Mouse (Mus musculus) forebrain, embryonic 12.5 days (tissue): ENCODE measurements at regions not wholly inside any gene's neighbourhood (a gene's known extent, or its start where the extent isn't known, plus 50 kb on each side); places are given as distances from the start of the nearest gene placed in this dataset.

ENCODE experiments used
- ATAC-seq: fragments of 200-750 bp; cut with Nextera tagmentation; 2 replicates; pipeline ENCODE4 v1.8.0; 2017; ENCODE audit warnings: moderate TSS enrichment; ENCODE audit not compliant: low FRiP score
- H3K27ac ChIP-seq: fragments of 300-500 bp; sonication (generic); 2 replicates; pipeline ENCODE4 v1.5.1; 2016; ENCODE audit warnings: mild to moderate bottlenecking
- H3K27me3 ChIP-seq: fragments of 300-500 bp; sonication (generic); 2 replicates; pipeline ENCODE4 v1.6.1; 2016; ENCODE audit warnings: mild to moderate bottlenecking
- H3K36me3 ChIP-seq: fragments of 300-500 bp; sonication (generic); replicated peaks from 2 replicates; pipeline ENCODE4 v1.6.1; 2016; ENCODE audit warnings: mild to moderate bottlenecking
- H3K4me1 ChIP-seq: fragments of 300-500 bp; sonication (generic); 2 replicates; pipeline ENCODE4 v1.6.1; 2016
- H3K4me2 ChIP-seq: fragments of 300-500 bp; sonication (generic); 2 replicates; pipeline ENCODE4 v1.6.1; 2016; ENCODE audit warnings: mild to moderate bottlenecking, moderate library complexity
- H3K4me3 ChIP-seq: fragments of 300-500 bp; sonication (generic); replicated peaks from 2 replicates; pipeline ENCODE4 v1.5.1; 2016; ENCODE audit warnings: mild to moderate bottlenecking
- H3K9ac ChIP-seq: fragments of 300-500 bp; sonication (generic); 2 replicates; pipeline ENCODE4 v1.6.1; 2016; ENCODE audit warnings: mild to moderate bottlenecking
- H3K9me3 ChIP-seq: fragments of 300-500 bp; sonication (generic); 2 replicates; pipeline ENCODE4 v1.6.1; 2016
- WGBS: fragments of 180-500 bp; shearing (Covaris S2); methylation state at CpG from one replicate; pipeline ENCODE4 v1.1.7; 2016; 5-methylcytosine and 5-hydroxymethylcytosine counted together

DNA sequence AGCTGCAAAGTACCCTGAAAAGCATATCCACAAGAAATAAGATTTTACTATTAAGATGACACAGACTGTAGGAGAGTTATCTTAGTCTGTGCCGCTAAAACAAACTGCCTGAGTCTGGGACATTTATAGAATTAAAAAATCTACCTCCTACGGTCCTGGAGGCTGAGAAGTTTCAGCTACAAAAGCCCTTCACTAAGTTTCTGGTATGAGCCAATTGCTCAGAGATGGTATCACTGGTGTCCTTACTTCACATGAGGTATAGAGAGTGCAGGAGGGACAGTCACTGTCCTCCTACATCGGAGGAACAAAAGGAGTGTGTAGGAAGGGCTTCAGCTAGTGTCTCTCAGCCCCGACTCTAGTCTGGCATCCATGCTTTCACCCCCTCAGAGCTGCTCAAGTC, 127.1 kb upstream of the Pum3 start:
- H3K4me1 ChIP-seq = no peaks in the 10 kb centered on the region
- no peak overlapping the region for H3K9ac ChIP-seq
- H3K9me3 ChIP-seq = no peaks in the 10 kb centered on the region
- no peak overlapping the region for H3K4me3 ChIP-seq
- no peak for ATAC-seq
- H3K36me3 ChIP-seq = no peaks in the 10 kb centered on the region
- H3K27me3 ChIP-seq = no peaks in the 10 kb centered on the region
- no peak overlapping the region for H3K4me2 ChIP-seq
- no peak overlapping the region for H3K27ac ChIP-seq
- 89% methylated on average over 4 of the region's 4 CpGs for WGBS

DNA sequence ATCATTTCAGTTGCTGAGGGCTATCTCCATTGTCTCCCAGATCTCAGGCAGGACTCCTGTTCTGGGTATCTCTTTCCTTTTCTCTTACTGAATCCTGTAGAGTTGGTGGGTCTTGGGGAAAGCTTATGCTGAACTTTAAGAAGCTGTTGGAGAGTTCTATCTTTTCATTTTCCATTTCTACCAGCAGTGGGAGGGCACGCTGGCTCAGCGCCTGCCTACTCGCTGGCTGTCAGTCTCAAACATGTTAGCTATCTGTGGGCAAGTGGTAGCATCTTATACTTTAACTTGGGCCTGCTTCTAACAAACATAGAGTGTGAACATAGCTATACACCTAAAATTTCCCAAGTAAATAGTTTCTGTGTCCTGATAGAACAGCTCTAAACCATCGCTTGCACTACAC, 125.2 kb upstream of the Pum3 start:
- Histone ChIP-seq H3K9ac (no peak overlapping the region), H3K27ac (no peak overlapping the region), H3K4me3 (no peak overlapping the region), H3K36me3 (no peaks in the 10 kb centered on the region), H3K9me3 (no peaks in the 10 kb centered on the region), H3K4me2 (no peak overlapping the region), H3K27me3 (no peaks in the 10 kb centered on the region), H3K4me1 (no peaks in the 10 kb centered on the region)
- ATAC-seq = no peak
- 96% methylated on average over 4 of the region's 4 CpGs for WGBS

DNA sequence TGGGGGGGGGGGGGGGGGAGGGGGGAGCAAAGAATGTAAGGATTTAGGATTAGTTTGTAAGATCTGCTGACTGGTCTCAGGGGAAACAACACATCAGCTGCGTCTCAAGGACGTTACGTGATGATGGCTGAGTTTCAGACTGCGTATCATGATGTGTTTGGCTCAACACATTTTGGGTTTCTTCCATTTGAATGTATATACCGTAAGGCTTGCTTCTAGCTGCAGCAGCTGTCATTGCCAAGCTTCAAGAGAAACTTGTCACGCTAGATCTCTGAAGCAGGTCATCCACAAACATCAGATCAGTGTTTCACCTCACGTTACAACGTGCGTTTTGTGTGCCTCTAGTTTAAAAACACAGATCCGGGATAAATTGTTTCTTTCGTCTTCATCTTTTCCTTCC, 123.6 kb upstream of the Pum3 start:
- H3K27ac ChIP-seq = no peak overlapping the region
- H3K4me2 ChIP-seq = no peak overlapping the region
- no peaks in the 10 kb centered on the region for H3K27me3 ChIP-seq
- no peaks in the 10 kb centered on the region for H3K9me3 ChIP-seq
- 83% methylated on average over 11 of the region's 11 CpGs for WGBS
- ATAC-seq = no peak
- no peak overlapping the region for H3K4me3 ChIP-seq
- H3K36me3 ChIP-seq = no peaks in the 10 kb centered on the region
- no peaks in the 10 kb centered on the region for H3K4me1 ChIP-seq
- H3K9ac ChIP-seq = no peak overlapping the region

DNA sequence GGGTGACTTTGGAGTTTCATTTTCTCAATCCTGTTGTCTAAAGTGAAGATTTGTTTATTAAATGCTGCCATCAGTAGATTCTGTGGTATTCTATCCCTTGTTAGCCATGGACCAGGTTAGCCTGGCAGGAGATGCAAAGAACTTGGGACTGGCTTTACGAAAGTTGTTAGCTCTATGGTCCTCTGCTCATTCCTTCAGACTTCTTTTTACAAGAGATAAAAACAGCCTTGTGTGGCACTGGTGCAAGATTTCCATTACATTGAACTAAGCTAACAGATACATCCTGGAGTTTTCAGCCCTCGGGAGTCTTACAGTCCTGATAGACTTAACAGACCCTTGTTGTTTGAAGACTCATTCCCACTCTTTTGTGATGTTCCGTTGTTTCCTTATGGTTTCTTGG, 108.1 kb upstream of the Pum3 start:
- H3K27me3 ChIP-seq = no peaks in the 10 kb centered on the region
- no peak overlapping the region for H3K4me2 ChIP-seq
- H3K4me3 ChIP-seq = no peak overlapping the region
- H3K9ac ChIP-seq = no peak overlapping the region
- 90% methylated on average over 3 of the region's 3 CpGs for whole genome bisulfite sequencing
- no peaks in the 10 kb centered on the region for H3K36me3 ChIP-seq
- H3K27ac ChIP-seq = no peak overlapping the region
- H3K4me1 ChIP-seq = peaks cover 7% of the 10 kb centered on the region; the same call in 1 of the 2 replicates
- no peak for ATAC-seq
- H3K9me3 ChIP-seq = no peaks in the 10 kb centered on the region

DNA sequence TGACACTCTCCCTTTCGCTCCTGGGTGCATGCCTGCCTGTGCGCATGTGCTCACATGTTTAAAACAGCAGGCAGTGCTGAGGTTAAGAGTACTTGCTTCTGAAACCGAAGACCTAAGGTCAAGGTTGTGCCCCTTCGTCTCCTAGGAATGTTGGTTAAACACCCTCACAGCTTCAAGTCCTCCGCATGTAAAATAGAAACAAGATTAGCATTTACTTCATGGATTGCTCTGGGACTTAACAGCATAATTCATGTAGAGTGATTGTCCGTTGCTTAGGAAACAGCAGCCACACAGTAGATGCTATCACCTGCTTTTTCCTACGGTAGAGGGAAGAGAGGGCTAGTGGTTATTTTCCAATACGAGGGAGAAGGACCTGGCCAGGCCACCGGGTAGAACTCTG, 107.4 kb upstream of the Pum3 start:
- 68% methylated on average over 9 of the region's 9 CpGs for WGBS
- H3K9ac ChIP-seq = no peak overlapping the region
- no peaks in the 10 kb centered on the region for H3K36me3 ChIP-seq
- H3K4me1 ChIP-seq = peaks cover 7% of the 10 kb centered on the region; the same call in 1 of the 2 replicates
- no peak for ATAC-seq
- no peaks in the 10 kb centered on the region for H3K9me3 ChIP-seq
- H3K4me2 ChIP-seq = no peak overlapping the region
- no peak overlapping the region for H3K4me3 ChIP-seq
- H3K27me3 ChIP-seq = no peaks in the 10 kb centered on the region
- no peak overlapping the region for H3K27ac ChIP-seq

DNA sequence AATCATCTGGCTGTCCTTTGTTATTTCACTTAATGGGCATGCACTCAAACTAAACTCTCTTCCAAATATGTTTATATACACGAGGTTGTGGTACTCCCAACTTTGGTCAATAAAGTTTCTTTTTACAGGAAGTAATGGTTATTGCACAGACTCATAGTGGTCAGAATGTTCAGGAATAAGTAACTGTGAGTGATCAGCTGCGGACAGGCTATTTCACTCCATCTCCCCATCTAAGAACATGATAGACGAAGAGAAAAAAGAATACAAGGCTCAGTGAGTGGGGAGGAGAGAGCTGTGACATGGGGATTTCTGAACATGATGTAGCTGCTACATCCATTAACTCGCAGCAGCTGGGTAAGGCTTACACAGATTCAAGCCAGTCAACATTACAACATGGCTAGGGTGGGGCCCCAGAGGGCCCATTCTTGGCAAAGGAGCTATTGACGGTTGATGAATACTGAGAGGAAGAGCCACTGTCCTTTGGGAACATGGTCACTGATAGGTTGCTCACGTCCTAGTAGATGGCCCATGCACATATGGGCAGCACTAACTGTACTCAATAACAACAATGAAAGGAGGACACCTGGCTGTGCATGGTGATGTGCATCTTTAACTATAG, 98.4 kb upstream of the Pum3 start:
- Histone ChIP-seq H3K4me3 (no peak overlapping the region), H3K36me3 (no peaks in the 10 kb centered on the region), H3K4me2 (no peak overlapping the region), H3K9me3 (no peaks in the 10 kb centered on the region), H3K4me1 (no peaks in the 10 kb centered on the region), H3K27ac (no peak overlapping the region), H3K27me3 (no peaks in the 10 kb centered on the region), H3K9ac (no peak overlapping the region)
- 91% methylated on average over 6 of the region's 6 CpGs for WGBS
- no peak for ATAC-seq

DNA sequence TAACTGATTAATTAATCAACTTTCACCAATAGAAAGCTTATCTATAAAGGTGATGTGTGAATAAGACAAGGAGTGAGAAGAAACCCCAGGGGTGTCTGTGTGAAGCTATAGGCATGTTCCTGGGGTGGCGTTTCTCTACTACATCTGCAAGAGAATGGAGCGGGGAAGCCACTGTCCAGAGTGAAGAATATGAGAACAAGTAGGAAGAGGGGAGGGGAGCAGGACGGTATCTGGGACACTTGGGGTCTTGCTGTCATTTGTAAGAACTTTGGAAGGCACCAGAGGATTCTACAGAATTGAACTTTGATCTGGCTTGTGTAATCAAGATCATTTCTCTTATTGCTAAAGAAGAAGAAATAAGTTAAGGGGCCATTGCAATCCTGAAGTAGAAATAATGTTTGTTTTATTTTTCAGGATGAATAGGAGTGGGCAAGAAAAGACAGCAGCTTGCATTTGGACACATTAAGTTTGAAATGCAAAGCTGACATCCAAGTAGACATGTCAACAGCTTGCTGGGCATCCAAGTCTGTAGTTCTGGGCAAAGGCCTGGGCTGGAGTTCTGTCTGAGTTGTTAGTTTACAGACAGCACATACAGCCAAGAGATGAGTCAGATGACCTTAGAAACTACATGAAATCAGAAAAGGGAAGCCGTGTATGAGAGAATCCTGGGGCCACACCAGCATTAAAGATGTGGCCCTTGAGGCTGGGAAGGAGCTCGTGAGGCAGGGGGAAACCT, 89.9 kb upstream of the Pum3 start:
- Histone ChIP-seq H3K4me1 (no peaks in the 10 kb centered on the region), H3K9ac (no peak overlapping the region), H3K9me3 (no peaks in the 10 kb centered on the region), H3K27me3 (no peaks in the 10 kb centered on the region), H3K4me3 (no peak overlapping the region), H3K27ac (no peak overlapping the region), H3K4me2 (no peak overlapping the region), H3K36me3 (no peaks in the 10 kb centered on the region)
- ATAC-seq = no peak
- WGBS = 83% methylated on average over 5 of the region's 5 CpGs

DNA sequence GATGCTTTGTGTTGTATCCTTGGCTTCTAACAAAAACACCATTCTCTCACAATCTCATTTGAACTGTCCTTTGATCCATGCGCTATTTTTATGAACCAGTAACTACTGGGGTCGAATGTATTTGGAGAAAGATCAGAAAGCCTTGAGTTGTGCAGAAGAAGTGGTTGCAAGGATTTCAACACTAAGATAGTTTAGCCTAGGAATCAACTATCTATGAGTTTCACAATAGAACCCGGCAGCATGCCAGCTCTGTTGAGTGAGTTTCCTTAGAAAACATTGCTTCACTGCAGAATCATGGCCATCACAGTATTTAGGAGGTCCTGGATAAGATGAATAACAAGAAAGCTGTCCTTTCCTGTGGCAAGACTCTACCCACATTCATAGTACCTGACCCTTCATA, 84.6 kb upstream of the Pum3 start:
- H3K27me3 ChIP-seq = no peaks in the 10 kb centered on the region
- 90% methylated on average over 3 of the region's 3 CpGs for WGBS
- no peak overlapping the region for H3K27ac ChIP-seq
- no peaks in the 10 kb centered on the region for H3K9me3 ChIP-seq
- H3K36me3 ChIP-seq = no peaks in the 10 kb centered on the region
- no peak overlapping the region for H3K4me2 ChIP-seq
- no peak for ATAC-seq
- H3K9ac ChIP-seq = no peak overlapping the region
- H3K4me1 ChIP-seq = no peaks in the 10 kb centered on the region; the same call in 1 of the 2 replicates
- H3K4me3 ChIP-seq = no peak overlapping the region

DNA sequence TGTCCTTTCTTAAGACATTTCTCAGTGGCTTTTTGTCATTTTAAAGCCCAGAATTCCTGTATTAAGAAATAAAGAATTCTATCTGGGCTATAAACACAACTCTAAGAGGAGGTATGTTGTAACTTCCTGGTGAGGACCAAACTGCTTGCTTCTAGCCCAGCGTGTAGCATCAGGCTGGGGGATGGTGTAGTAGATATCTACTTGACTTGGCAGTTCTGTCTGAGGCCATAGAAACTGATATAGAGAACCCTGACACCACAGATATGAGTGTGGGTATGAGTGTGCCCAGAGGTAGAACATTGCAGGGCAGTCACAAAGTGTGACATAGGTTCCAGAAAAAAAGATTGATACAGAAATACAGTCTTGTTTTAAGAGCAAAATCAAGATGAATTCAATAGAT, 83.9 kb upstream of the Pum3 start:
- Histone ChIP-seq H3K4me3 (no peak overlapping the region), H3K27me3 (no peaks in the 10 kb centered on the region), H3K4me2 (no peak overlapping the region), H3K4me1 (no peaks in the 10 kb centered on the region; the same call in 1 of the 2 replicates), H3K36me3 (no peaks in the 10 kb centered on the region), H3K9me3 (no peaks in the 10 kb centered on the region), H3K9ac (no peak overlapping the region), H3K27ac (no peak overlapping the region)
- ATAC-seq = no peak
- 83% methylated on average over 1 of the region's 1 CpGs for WGBS

DNA sequence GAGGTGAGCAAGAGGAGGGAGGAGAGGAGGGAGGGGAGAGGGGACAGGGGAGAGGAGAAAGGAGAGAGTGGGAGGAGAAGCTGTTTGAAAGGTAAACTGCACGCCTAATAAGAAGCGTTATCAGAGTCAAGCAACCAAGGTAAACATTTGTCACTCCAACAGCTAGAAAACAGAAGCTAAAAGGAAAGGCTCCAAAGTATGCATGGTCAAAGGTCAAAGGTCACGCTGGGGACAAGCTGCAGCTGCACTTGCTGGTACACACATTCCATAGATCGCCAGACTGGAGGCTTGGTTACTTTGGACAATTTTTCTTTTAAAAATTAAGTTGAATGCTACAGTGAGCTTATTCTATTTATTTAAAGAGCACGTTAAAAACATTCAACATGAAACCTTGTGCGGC, 81.7 kb upstream of the Pum3 start:
- Histone ChIP-seq H3K27me3 (no peaks in the 10 kb centered on the region), H3K9ac (no peak overlapping the region), H3K36me3 (no peaks in the 10 kb centered on the region), H3K9me3 (no peaks in the 10 kb centered on the region), H3K27ac (no peak overlapping the region), H3K4me1 (no peaks in the 10 kb centered on the region; the same call in 1 of the 2 replicates), H3K4me3 (no peak overlapping the region), H3K4me2 (no peak overlapping the region)
- WGBS = 50% methylated on average over 6 of the region's 6 CpGs
- no peak for ATAC-seq

DNA sequence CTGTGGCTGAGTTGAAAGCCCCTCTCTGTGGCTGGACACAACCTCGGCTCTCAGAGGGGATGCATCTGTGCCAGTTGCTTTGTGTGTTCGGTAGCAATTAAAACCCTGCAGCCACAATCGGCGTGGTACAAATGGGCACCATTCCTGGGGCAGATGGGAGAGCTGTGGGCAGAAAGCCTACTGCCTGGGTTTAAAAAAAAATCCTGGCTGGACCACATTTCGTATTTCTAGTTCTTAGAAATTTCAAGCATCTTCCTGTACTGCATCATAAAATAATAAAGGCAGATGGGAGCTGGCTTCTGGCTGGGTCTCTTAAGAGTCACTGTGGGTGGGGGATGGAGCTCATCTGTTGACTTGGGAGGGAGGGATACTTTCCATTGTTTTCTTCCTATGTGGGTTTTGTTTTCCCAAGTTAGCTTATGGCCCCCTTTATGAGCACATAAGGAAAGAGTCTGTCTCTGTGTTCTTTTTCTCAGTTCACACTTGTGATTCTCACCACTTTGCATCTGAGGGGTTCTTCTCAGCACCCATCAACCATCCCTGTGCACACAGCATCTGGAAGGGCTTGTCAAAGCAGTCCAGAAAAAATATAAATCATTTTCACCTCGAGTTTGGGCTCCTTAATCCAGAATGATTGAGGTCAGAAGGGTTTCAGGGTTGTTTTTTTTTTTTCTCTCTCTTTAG, 80.5 kb upstream of the Pum3 start:
- H3K9me3 ChIP-seq = no peaks in the 10 kb centered on the region
- H3K36me3 ChIP-seq = no peaks in the 10 kb centered on the region
- no peak overlapping the region for H3K4me3 ChIP-seq
- H3K9ac ChIP-seq = no peak overlapping the region
- H3K27me3 ChIP-seq = no peaks in the 10 kb centered on the region
- no peak overlapping the region for H3K4me2 ChIP-seq
- no peak overlapping the region for H3K27ac ChIP-seq
- WGBS = 73% methylated on average over 6 of the region's 6 CpGs
- H3K4me1 ChIP-seq = no peaks in the 10 kb centered on the region; the same call in 1 of the 2 replicates
- no peak for ATAC-seq

DNA sequence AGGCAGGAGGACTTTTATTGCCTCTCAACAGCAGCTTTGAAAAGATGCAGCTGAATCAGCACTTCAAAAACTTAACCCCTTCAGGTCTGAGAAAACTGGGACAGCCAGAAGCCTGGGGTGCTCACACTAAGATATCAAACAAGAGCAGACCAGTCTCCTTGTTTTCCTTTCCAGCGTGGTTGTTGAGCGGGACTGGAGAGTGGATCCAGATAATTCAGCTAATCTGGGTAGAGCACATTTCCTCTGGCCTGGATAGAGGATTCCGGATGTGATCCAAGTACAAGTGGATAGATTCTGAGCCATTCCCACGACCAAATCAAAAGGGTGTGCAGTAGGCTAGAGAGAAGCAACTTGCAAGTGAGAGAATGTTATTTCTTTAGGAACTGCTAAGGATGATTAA, 68.7 kb upstream of the Pum3 start:
- H3K27ac ChIP-seq = no peak overlapping the region

DNA sequence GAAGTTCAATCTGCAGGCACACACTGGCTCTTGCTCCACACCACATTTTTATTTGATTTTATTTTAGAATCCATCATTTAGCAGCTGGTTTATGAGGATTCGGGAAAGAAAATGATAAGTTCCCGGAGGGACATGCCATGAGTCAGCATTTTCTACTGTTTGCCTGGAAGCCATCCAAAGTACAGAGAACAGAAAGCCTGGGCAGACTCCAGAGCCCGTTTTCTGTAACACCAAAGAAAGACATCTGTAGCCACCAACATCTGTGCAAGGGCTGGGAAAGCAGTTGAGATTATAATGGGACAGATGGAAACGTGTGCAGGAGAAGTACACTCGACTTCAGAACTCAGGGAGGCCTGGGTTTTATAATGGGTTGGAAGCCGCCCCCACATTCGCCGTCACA, 62.8 kb upstream of the Pum3 start:
- Histone ChIP-seq H3K27ac (no peak overlapping the region), H3K4me3 (no peak overlapping the region), H3K4me2 (no peak overlapping the region), H3K27me3 (no peaks in the 10 kb centered on the region), H3K9me3 (no peaks in the 10 kb centered on the region), H3K4me1 (no peaks in the 10 kb centered on the region), H3K36me3 (no peaks in the 10 kb centered on the region), H3K9ac (no peak overlapping the region)
- no peak for ATAC-seq
- 91% methylated on average over 8 of the region's 8 CpGs for WGBS

More for the DNA sequence above, 68.7 kb upstream of the Pum3 start:
- WGBS = 91% methylated on average over 4 of the region's 4 CpGs
- Histone ChIP-seq H3K36me3 (no peaks in the 10 kb centered on the region), H3K9me3 (no peaks in the 10 kb centered on the region), H3K4me1 (no peaks in the 10 kb centered on the region), H3K9ac (no peak overlapping the region), H3K4me2 (no peak overlapping the region), H3K27me3 (no peaks in the 10 kb centered on the region), H3K4me3 (no peak overlapping the region)
- ATAC-seq = no peak
